Mouse (Mus musculus) G1E (cell line): ENCODE results near the gene Gm12117. TPM values are rescaled to one million over a fixed set of nuclear protein-coding genes. Genes with fewer than 3 reads are reported as not detected.

Source experiments
- ATAC-seq: 2 replicates; pipeline ENCODE4 v1.8.0; 2016; ENCODE audit warnings: mild to moderate bottlenecking; ENCODE audit not compliant: insufficient number of reproducible peaks, poor library complexity, low FRiP score, severe bottlenecking; ENCODE audit errors: extremely low read depth
- DNase-seq: peaks from one replicate; pipeline ENCODE4 v3.0.0; 2012; ENCODE audit warnings: low spot score
- H3K27me3 ChIP-seq: 2 replicates; pipeline ENCODE4 v1.6.1; 2012; ENCODE audit warnings: mild to moderate bottlenecking, low read length, inconsistent platforms; ENCODE audit not compliant: insufficient read depth
- H3K36me3 ChIP-seq: replicated peaks from 2 replicates; pipeline ENCODE3; 2012; ENCODE audit warnings: mild to moderate bottlenecking, inconsistent platforms
- H3K4me1 ChIP-seq: 2 replicates; pipeline ENCODE4 v1.6.1; 2012; ENCODE audit warnings: low read depth, low read length, inconsistent platforms, mixed read lengths; ENCODE audit not compliant: insufficient read depth
- H3K4me3 ChIP-seq: 2 replicates; pipeline ENCODE4 v1.5.1; 2012; ENCODE audit warnings: low read depth, mild to moderate bottlenecking, inconsistent platforms, low read length, moderate library complexity, mixed read lengths
- H3K9me3 ChIP-seq: replicated peaks from 2 replicates; pipeline ENCODE4 v1.6.1; 2012; ENCODE audit warnings: inconsistent platforms
- CTCF ChIP-seq: IDR thresholded peaks from 2 replicates; pipeline ENCODE4 v1.5.1; 2012; ENCODE audit warnings: low read depth, low read length, inconsistent platforms, mixed read lengths
- GATA1 ChIP-seq: IDR thresholded peaks from 2 replicates; pipeline ENCODE4 v1.6.1; 2012; ENCODE audit warnings: borderline replicate concordance, low read length, inconsistent platforms, mixed read lengths
- GATA2 ChIP-seq: IDR thresholded peaks from 2 replicates; pipeline ENCODE4 v1.6.1; 2012; ENCODE audit warnings: low read depth, low read length, inconsistent platforms, borderline replicate concordance
- POLR2AphosphoS5 ChIP-seq: IDR thresholded peaks from 2 replicates; pipeline ENCODE4 v1.6.1; 2012; ENCODE audit warnings: low read depth, low read length, inconsistent platforms; ENCODE audit not compliant: insufficient replicate concordance
- TAL1 ChIP-seq: conservative IDR thresholded peaks from 2 replicates; pipeline ENCODE4 v1.6.1; 2012; ENCODE audit warnings: low read depth, low read length, inconsistent platforms, mixed read lengths
- polyA plus RNA-seq: library from polyadenylated mRNA; stranded (reverse); fragments of >175 nt; gene quantifications from 2 replicates; pipeline ENCODE4 v1.2.3, GENCODE M21; 2012
- total RNA-seq, 2 experiments: library from RNA; stranded (forward) in 1 of 2; stranded (reverse) in 1 of 2; fragments of 200-1000 nt in 1 of 2; fragments of >200 nt in 1 of 2; fragmentation: Nextera tagmentation in 1 of 2; gene quantifications; 2 replicates each; pipeline ENCODE4 v1.2.3; 2014 to 2017

Gm12117 gene
- total RNA-seq (2014; fragmentation: Nextera tagmentation) (1.4 TPM in 1 of 2 replicates, not detected in the other), total RNA-seq (2017) (0.33 TPM in 1 of 2 replicates, not detected in the other), polyA plus RNA-seq (not detected in 2 replicates)

GRCm38 (mm10) chr11:33276637-33277036 is at the start of gene Gm12117:
Gene Gm12117 (minus strand): TSS chr11:33276737.
- Histone ChIP-seq H3K4me1 (no peaks in the 10 kb centered on the region), H3K36me3 (no peaks in the 10 kb centered on the region), H3K4me3 (no peak within 1 kb of the TSS), H3K9me3 (no peaks in the 10 kb centered on the region), H3K27me3 (no peaks in the 10 kb centered on the region)
- DNase-seq (no peak), ATAC-seq (no peak)
- TF ChIP-seq TAL1 (no peak), GATA1 (no peak), CTCF (no peak), GATA2 (no peak), POLR2AphosphoS5 (no peak)

- no peak overlapping the region for H3K4me3 ChIP-seq
- no peak for DNase-seq
- TF ChIP-seq TAL1 (no peak), POLR2AphosphoS5 (no peak), CTCF (no peak), GATA2 (no peak), GATA1 (no peak)
- no peaks in the 10 kb centered on the region for H3K4me1 ChIP-seq
- no peaks in the 10 kb centered on the region for H3K27me3 ChIP-seq
- no peaks in the 10 kb centered on the region for H3K36me3 ChIP-seq
- no peaks in the 10 kb centered on the region for H3K9me3 ChIP-seq
- no peak for ATAC-seq
These were observed 42.6 kb upstream of the Gm12117 start for GRCm38 (mm10) chr11:33319006-33319611.

- Histone ChIP-seq H3K27me3 (no peaks in the 10 kb centered on the region), H3K36me3 (no peaks in the 10 kb centered on the region), H3K4me3 (no peak overlapping the region), H3K9me3 (no peaks in the 10 kb centered on the region), H3K4me1 (no peaks in the 10 kb centered on the region)
- TF ChIP-seq TAL1 (no peak), POLR2AphosphoS5 (no peak), GATA2 (no peak), GATA1 (no peak), CTCF (no peak)
- ATAC-seq (no peak), DNase-seq (no peak)
These were observed 33.0 kb upstream of the Gm12117 start for GRCm38 (mm10) chr11:33309566-33309965.

- H3K4me1 ChIP-seq: no peaks in the 10 kb centered on the region
- no peak for ATAC-seq
- TF ChIP-seq TAL1: no peak
- TF ChIP-seq CTCF: no peak
- no peak for TF ChIP-seq GATA1
- TF ChIP-seq GATA2: no peak
- no peak for TF ChIP-seq POLR2AphosphoS5
- H3K27me3 ChIP-seq: no peaks in the 10 kb centered on the region
- no peaks in the 10 kb centered on the region for H3K36me3 ChIP-seq
- no peaks in the 10 kb centered on the region for H3K9me3 ChIP-seq
- H3K4me3 ChIP-seq: no peak overlapping the region
- no peak for DNase-seq
These were observed 24.3 kb upstream of the Gm12117 start for GRCm38 (mm10) chr11:33300859-33301258.

GRCm38 (mm10) chr11:33299371-33299770 is 22.8 kb upstream of the Gm12117 start:
- Histone ChIP-seq H3K4me3 (no peak overlapping the region), H3K27me3 (no peaks in the 10 kb centered on the region), H3K4me1 (no peaks in the 10 kb centered on the region), H3K9me3 (no peaks in the 10 kb centered on the region), H3K36me3 (no peaks in the 10 kb centered on the region)
- ATAC-seq (no peak), DNase-seq (no peak)
- no peak for TF ChIP-seq GATA1
- no peak for TF ChIP-seq CTCF
- no peak for TF ChIP-seq TAL1
- no peak for TF ChIP-seq GATA2
- no peak for TF ChIP-seq POLR2AphosphoS5

- no peaks in the 10 kb centered on the region for H3K36me3 ChIP-seq
- DNase-seq (no peak), ATAC-seq (no peak)
- H3K4me1 ChIP-seq: no peaks in the 10 kb centered on the region
- TF ChIP-seq TAL1 (no peak), GATA1 (no peak), CTCF (no peak), POLR2AphosphoS5 (no peak), GATA2 (no peak)
- H3K27me3 ChIP-seq: no peaks in the 10 kb centered on the region
- H3K9me3 ChIP-seq: no peaks in the 10 kb centered on the region
- no peak overlapping the region for H3K4me3 ChIP-seq
These were observed 20.6 kb upstream of the Gm12117 start for GRCm38 (mm10) chr11:33297121-33297520.
